Mouse (Mus musculus): ENCODE results near the gene Acvrl1. TPM values are rescaled to one million over a fixed set of nuclear protein-coding genes. Genes with fewer than 3 reads are reported as not detected.

Gene Acvrl1
- total RNA-seq, 2 experiments from 2014 or later, result 13.8 to 15.1 TPM

- peak; percentile 96 for TF ChIP-seq CTCF (IDR thresholded peaks at IDR 0.05)
- Histone ChIP-seq H3K27ac (peak overlapping the region; percentile 77), H3K4me3 (peak overlapping the region; percentile 32)
- intact Hi-C loops (cut with DNase I), result loop anchor here (1.0 kb wide), 1 partner anchor 29 kb away; the partner anchor contains the start of gene Acvr1b
- DNase-seq (ENCODE audit: extremely low spot score in 1 of 2, low spot score in 2 of 2), result peak; percentile 91 to 92
These were observed 17.2 kb downstream of the Acvrl1 start for GRCm38 (mm10) chr15:101145424-101146099.

GRCm38 (mm10) chr15:101146100-101146965 is 18.0 kb downstream of the Acvrl1 start:
- intact Hi-C loops (cut with DNase I), result no loop called here
- H3K4me3 ChIP-seq, result no peak overlapping the region

GRCm38 (mm10) chr15:101147115-101147909 is 19.0 kb downstream of the Acvrl1 start:
- TF ChIP-seq CTCF (IDR thresholded peaks at IDR 0.05), result no peak
- peak overlapping the region; percentile 77; the same call in 1 of the 2 replicates for H3K27ac ChIP-seq
- intact Hi-C loops (cut with DNase I), result no loop called here
- no peak for DNase-seq (ENCODE audit: extremely low spot score in 1 of 2, low spot score in 2 of 2)
- no peak overlapping the region for H3K4me3 ChIP-seq

More at GRCm38 (mm10) chr15:101146100-101146965, 18.0 kb downstream of the Acvrl1 start:
- TF ChIP-seq CTCF (IDR thresholded peaks at IDR 0.05), result no peak
- peak overlapping the region; percentile 77 for H3K27ac ChIP-seq
- no peak for DNase-seq (ENCODE audit: extremely low spot score in 1 of 2, low spot score in 2 of 2)

- no peak for DNase-seq (ENCODE audit: extremely low spot score in 1 of 2, low spot score in 2 of 2)
- TF ChIP-seq CTCF (IDR thresholded peaks at IDR 0.05), result no peak
- Histone ChIP-seq H3K4me3 (no peak overlapping the region), H3K27ac (no peak overlapping the region)
- intact Hi-C loops (cut with DNase I), result no loop called here
These were observed 19.6 kb downstream of the Acvrl1 start for GRCm38 (mm10) chr15:101147910-101148273.

DNA sequence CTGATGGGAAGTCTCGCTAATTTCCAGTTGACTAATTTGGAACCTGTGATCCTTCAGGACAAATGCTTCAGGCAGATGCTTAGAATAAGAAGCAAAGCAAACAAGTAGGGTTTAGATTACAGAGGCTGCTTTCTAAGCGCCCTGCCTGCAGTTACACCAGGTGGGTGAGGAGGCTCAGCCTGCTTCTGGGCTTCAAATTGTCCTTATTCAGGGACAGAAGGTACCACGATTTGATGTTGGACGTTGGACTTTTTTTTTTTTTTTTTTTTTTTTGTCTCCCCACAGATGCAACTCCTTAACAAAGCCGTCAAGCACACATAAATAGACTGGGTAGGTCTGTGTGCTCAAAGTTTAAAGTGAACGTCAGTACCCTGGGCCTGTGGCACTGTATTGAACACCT is 20.3 kb downstream of the Acvrl1 start:
- intact Hi-C loops (cut with DNase I), result no loop called here
- DNase-seq (ENCODE audit: extremely low spot score in 1 of 2, low spot score in 2 of 2), result no peak
- Histone ChIP-seq H3K4me3 (no peak overlapping the region), H3K27ac (no peak overlapping the region)
- no peak for TF ChIP-seq CTCF (IDR thresholded peaks at IDR 0.05)

GRCm38 (mm10) chr15:101151409-101152261 is 23.3 kb downstream of the Acvrl1 start:
- peak overlapping the region; percentile 36 for H3K27ac ChIP-seq
- intact Hi-C loops (cut with DNase I), result no loop called here
- TF ChIP-seq CTCF (IDR thresholded peaks at IDR 0.05), result no peak
- DNase-seq (ENCODE audit: extremely low spot score in 1 of 2, low spot score in 2 of 2), result no peak
- no peak overlapping the region for H3K4me3 ChIP-seq

DNA sequence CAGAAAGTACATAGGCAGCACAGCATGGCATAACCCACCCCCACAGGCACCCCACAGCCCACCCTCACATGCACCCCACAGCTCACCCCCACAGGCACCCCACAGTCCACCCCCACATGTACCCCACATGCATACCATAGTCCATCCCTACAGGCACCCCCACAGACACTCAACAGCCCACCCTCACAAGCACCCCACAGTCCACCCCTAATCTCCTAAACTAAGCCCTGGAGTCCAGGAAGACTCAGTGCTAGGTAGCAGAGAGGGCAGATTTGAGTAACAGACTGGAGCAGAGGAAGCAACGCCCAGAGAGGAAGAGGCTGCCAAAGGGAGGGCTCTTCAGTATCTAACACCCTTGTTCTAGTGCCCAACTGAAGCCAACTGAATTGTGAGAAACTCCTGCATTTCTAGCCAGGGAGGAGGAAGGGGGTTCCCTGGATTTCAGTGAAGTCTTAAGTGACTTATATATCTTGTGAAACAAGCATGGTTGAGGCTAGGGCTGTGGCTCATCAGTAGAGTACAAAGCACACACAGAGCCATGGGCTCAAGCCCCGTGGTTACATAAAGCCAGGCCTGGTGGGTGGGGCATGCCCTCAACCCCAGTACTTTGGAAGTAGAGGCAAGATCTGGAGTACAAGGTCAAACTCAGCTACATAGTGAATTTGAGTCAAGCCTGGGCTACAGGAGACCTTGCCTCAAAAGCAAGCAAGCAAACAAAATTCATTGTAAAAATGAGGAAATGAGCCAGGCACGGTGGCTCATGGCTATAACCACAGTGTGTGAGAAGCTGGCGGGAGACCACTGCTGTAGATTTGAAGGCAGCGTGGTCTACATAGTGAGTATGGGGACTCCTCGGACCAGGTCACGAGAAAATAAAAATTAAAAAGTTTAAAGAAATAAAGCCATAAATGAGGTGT is 26.6 kb downstream of the Acvrl1 start:
- TF ChIP-seq CTCF (IDR thresholded peaks at IDR 0.05), result no peak
- intact Hi-C loops (cut with DNase I), result no loop called here
- no peak overlapping the region for H3K27ac ChIP-seq
- no peak for DNase-seq (ENCODE audit: extremely low spot score in 1 of 2, low spot score in 2 of 2)
- no peak overlapping the region for H3K4me3 ChIP-seq

DNA sequence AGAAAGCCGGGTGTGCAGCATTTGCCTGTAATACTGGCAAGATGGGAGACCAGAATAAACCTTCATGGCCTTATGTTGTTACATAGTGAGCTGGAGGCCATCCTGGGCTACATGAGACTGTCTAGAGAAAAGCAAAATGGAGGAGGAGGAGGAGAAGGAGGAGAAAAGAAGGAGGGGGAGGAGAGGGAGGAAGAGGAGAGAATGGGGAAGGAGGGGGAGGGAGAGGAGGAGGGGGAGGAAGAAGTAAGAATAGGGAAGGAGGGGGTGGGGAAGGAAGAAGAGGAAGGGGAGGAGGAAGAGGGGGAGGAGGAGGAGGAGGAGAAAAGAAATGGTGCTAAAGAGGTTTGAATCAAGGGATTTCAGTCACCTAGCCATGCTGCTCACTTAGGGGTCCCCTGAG is 31.8 kb downstream of the Acvrl1 start:
- intact Hi-C loops (cut with DNase I), result no loop called here
- no peak for TF ChIP-seq CTCF (IDR thresholded peaks at IDR 0.05)
- Histone ChIP-seq H3K27ac (no peak overlapping the region), H3K4me3 (no peak overlapping the region)
- no peak for DNase-seq (ENCODE audit: extremely low spot score in 1 of 2, low spot score in 2 of 2)

- peak in 1 of 2 experiments; percentile 43 for DNase-seq (ENCODE audit: extremely low spot score in 1 of 2, low spot score in 2 of 2)
- Histone ChIP-seq H3K27ac (no peak overlapping the region; the same call in 1 of the 2 replicates), H3K4me3 (no peak overlapping the region)
- TF ChIP-seq CTCF (IDR thresholded peaks at IDR 0.05), result no peak
- intact Hi-C loops (cut with DNase I), result no loop called here
These were observed 32.3 kb downstream of the Acvrl1 start for GRCm38 (mm10) chr15:101160591-101160990.

DNA sequence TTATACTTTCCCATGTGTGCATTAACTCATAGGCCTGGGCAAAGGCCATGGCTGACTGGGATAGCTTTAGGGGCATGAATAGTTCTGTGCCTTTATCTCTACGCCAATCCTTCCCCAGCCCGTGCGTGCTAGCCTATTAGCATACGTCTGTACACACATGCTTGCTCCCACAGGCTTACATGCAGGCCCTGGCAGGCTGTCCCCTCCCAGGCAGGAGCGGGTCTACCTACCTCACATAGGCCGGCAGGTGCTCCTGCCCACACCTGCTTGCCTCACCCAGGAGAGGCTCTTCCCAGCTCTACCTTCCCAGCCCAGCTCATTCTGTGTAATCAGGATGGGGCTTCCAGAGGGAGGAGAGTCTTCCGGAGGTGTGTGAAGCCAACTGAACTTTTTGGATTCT is 33.2 kb downstream of the Acvrl1 start:
- no peak overlapping the region for H3K4me3 ChIP-seq
- no peak for TF ChIP-seq CTCF (IDR thresholded peaks at IDR 0.05)
- no peak for DNase-seq (ENCODE audit: extremely low spot score in 1 of 2, low spot score in 2 of 2)
- intact Hi-C loops (cut with DNase I), result no loop called here
- H3K27ac ChIP-seq, result no peak overlapping the region

All from left cerebral cortex, adult 2 months (tissue).